Mouse (Mus musculus) layer of hippocampus, adult 2 months (tissue): ENCODE data around the gene Nt5dc3. TPM values are rescaled to one million over a fixed set of nuclear protein-coding genes. Genes with fewer than 3 reads are reported as not detected.

Experiments used
- DNase-seq, 2 experiments: peaks; one replicate each; pipeline ENCODE4 v3.0.0; 2022; ENCODE audit warnings: low spot score in 2 of 2
- H3K27ac ChIP-seq: fragments of 200-600 bp; 2 replicates; pipeline ENCODE4 v1.8.1; 2022
- H3K4me3 ChIP-seq: fragments of 200-600 bp; 2 replicates; pipeline ENCODE4 v1.8.1; 2022; ENCODE audit warnings: mild to moderate bottlenecking
- CTCF ChIP-seq: fragments of 200-600 bp; conservative IDR thresholded peaks from 2 replicates; pipeline ENCODE4 v1.8.1; 2022; ENCODE audit warnings: antibody characterized with exemption, mild to moderate bottlenecking, moderate library complexity
- total RNA-seq, 2 experiments: library from RNA; stranded (reverse); gene quantifications; 2 replicates each; pipeline ENCODE4 v1.2.3; 2021

Nt5dc3 gene
- total RNA-seq, 2 experiments from 2014 or later, result 126 to 148 TPM

GRCm38 (mm10) chr10:86765344-86765966 is 13.3 kb upstream of the Nt5dc3 start:
- no peak for TF ChIP-seq CTCF
- H3K27ac ChIP-seq, result no peak overlapping the region
- DNase-seq, result no peak
- H3K4me3 ChIP-seq, result no peak overlapping the region

- TF ChIP-seq CTCF, result no peak
Measured at GRCm38 (mm10) chr10:86769216-86769615, 9.6 kb upstream of the Nt5dc3 start.

GRCm38 (mm10) chr10:86769797-86770196 is 9.0 kb upstream of the Nt5dc3 start:
- no peak overlapping the region for H3K4me3 ChIP-seq
- no peak for TF ChIP-seq CTCF
- no peak for DNase-seq
- no peak overlapping the region for H3K27ac ChIP-seq

More at GRCm38 (mm10) chr10:86769216-86769615, 9.6 kb upstream of the Nt5dc3 start:
- H3K27ac ChIP-seq, result no peak overlapping the region
- DNase-seq, result no peak
- H3K4me3 ChIP-seq, result no peak overlapping the region

- TF ChIP-seq CTCF, result no peak
- Histone ChIP-seq H3K4me3 (no peak overlapping the region), H3K27ac (no peak overlapping the region)
- no peak for DNase-seq
Measured at GRCm38 (mm10) chr10:86771701-86772100, 7.1 kb upstream of the Nt5dc3 start.

- no peak for TF ChIP-seq CTCF
- DNase-seq, result no peak
- H3K27ac ChIP-seq, result no peak overlapping the region
- no peak overlapping the region for H3K4me3 ChIP-seq
Measured at GRCm38 (mm10) chr10:86772231-86772631, 6.6 kb upstream of the Nt5dc3 start.

GRCm38 (mm10) chr10:86773360-86773759 is 5.4 kb upstream of the Nt5dc3 start:
- TF ChIP-seq CTCF, result no peak
- no peak overlapping the region for H3K27ac ChIP-seq
- H3K4me3 ChIP-seq, result no peak overlapping the region
- DNase-seq, result no peak

GRCm38 (mm10) chr10:86776281-86776680 is 2.5 kb upstream of the Nt5dc3 start:
- Histone ChIP-seq H3K4me3 (no peak overlapping the region), H3K27ac (no peak overlapping the region)
- no peak for TF ChIP-seq CTCF
- DNase-seq, result no peak

- Histone ChIP-seq H3K27ac (peak overlapping the region; percentile 91), H3K4me3 (peak overlapping the region; percentile 85)
- DNase-seq, result no peak
- TF ChIP-seq CTCF, result no peak
Measured at GRCm38 (mm10) chr10:86777614-86778319, 1.0 kb upstream of the Nt5dc3 start.

GRCm38 (mm10) chr10:86779117-86779755 is 431 bp downstream of the Nt5dc3 start:
- DNase-seq, result peak in 1 of 2 experiments; percentile 37
- peak overlapping the region; percentile 85 for H3K4me3 ChIP-seq
- TF ChIP-seq CTCF, result peak; percentile 52
- H3K27ac ChIP-seq, result peak overlapping the region; percentile 91

GRCm38 (mm10) chr10:86779816-86780500 is 1.2 kb downstream of the Nt5dc3 start:
- no peak for TF ChIP-seq CTCF
- no peak for DNase-seq
- H3K27ac ChIP-seq, result peak overlapping the region; percentile 91
- H3K4me3 ChIP-seq, result peak overlapping the region; percentile 85

- Histone ChIP-seq H3K4me3 (peak overlapping the region; percentile 22; the same call in 1 of the 2 replicates), H3K27ac (no peak overlapping the region)
- no peak for TF ChIP-seq CTCF
- DNase-seq, result peak in 1 of 2 experiments; percentile 7
Measured at GRCm38 (mm10) chr10:86781641-86782040, 2.8 kb downstream of the Nt5dc3 start.

- Histone ChIP-seq H3K27ac (no peak overlapping the region; the same call in 1 of the 2 replicates), H3K4me3 (no peak overlapping the region)
- DNase-seq, result peak in 1 of 2 experiments; percentile 8
- TF ChIP-seq CTCF, result no peak
Measured at GRCm38 (mm10) chr10:86782656-86783055, 3.9 kb downstream of the Nt5dc3 start.

GRCm38 (mm10) chr10:86783561-86783960 is 4.8 kb downstream of the Nt5dc3 start:
- Histone ChIP-seq H3K4me3 (no peak overlapping the region), H3K27ac (peak overlapping the region; percentile 11; the same call in 1 of the 2 replicates)
- no peak for TF ChIP-seq CTCF
- DNase-seq, result peak in 1 of 2 experiments; percentile 4
